ENCODE assay signal across 18 mouse cellular contexts in the genomic region with DNA sequence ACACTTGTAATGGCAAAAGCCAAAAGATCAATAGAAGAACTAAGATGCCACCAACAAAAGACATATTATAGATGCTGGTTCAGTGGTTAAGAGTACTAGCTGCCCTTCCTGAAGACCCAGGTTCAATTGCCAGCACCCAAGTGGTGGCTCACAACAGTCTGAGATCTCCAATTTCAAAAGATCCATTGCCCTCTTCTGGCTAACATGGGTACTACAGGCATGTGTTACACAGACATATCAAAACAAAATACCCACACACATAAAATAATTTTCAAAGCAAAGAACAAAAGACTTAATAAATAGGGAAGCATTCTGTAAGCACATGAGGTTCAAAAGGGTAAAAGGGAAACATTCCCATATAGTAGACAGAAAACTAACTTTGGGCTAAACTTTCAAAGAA. TPM values are rescaled to one million over a fixed set of nuclear protein-coding genes. Genes with fewer than 3 reads are reported as not detected.
DNase-seq lines count a peak whose midpoint lies in the region; ATAC-seq and TF ChIP-seq lines count a peak whose summit lies in the region.
"Had no signal": no experiment of that assay in that cellular context is flagged by ENCODE, and none has a peak within 500 bp of the region (broad histone marks: within the 10 kb centered on the region; RNA-seq: fewer than 3 reads in every experiment).

No protein-coding gene starts in this region.

- no peaks in the 10 kb centered on the region for H3K36me3 ChIP-seq in liver, embryonic 14.5 days (replicated peaks; ENCODE audit: control insufficient read depth, insufficient read depth, low read depth)
- H3K36me3 ChIP-seq in forebrain, embryonic 13.5 days (ENCODE audit: poor library complexity, severe bottlenecking): no peaks in the 10 kb centered on the region
- H3K36me3 ChIP-seq: hindbrain, embryonic 15.5 days; liver, embryonic 13.5 days; midbrain, embryonic 10.5 days had no signal

- POLR2A ChIA-PET in Patski (lab: Charles Lee): no interaction called here

- no peak overlapping the region for H3K27ac ChIP-seq in gastrocnemius, adult 2 months
- no peak overlapping the region for H3K27ac ChIP-seq in liver, embryonic 14.5 days
- no peak overlapping the region for H3K27ac ChIP-seq in forebrain, embryonic 13.5 days
- H3K27ac ChIP-seq: hindbrain, embryonic 15.5 days; liver, embryonic 13.5 days; midbrain, embryonic 10.5 days had no signal

- ATAC-seq in liver, embryonic 14.5 days (ENCODE audit: insufficient read depth): no peak
- ATAC-seq in Patski: no peak
- no peak for ATAC-seq in forebrain, embryonic 13.5 days

- no peaks in the 10 kb centered on the region for H3K4me1 ChIP-seq in liver, embryonic 14.5 days (replicated peaks; ENCODE audit: control insufficient read depth in 2 of 2, insufficient read depth in 2 of 2, low read length in 1 of 2)
- H3K4me1 ChIP-seq in forebrain, embryonic 13.5 days: no peaks in the 10 kb centered on the region
- H3K4me1 ChIP-seq: heart, embryonic 12.5 days; hindbrain, embryonic 15.5 days; liver, embryonic 13.5 days; midbrain, embryonic 10.5 days had no signal

- intact Hi-C loops in gastrocnemius, adult 2 months (cut with DNase I): no loop called here

- peak; percentile 35; the same call in 1 of the 2 replicates for TF ChIP-seq CTCF in gastrocnemius, adult 2 months (IDR thresholded peaks at IDR 0.05)
- TF ChIP-seq CTCF in liver, embryonic 14.5 days (IDR thresholded peaks at IDR 0.05; ENCODE audit: low read depth): peak; percentile 38
- TF ChIP-seq CTCF in Patski (IDR thresholded peaks at IDR 0.05): peak; percentile 55

- CTCF ChIA-PET in Patski (lab: Charles Lee): no interaction called here

- H3K4me2 ChIP-seq in liver, embryonic 14.5 days (ENCODE audit: low read depth): no peak overlapping the region
- H3K4me2 ChIP-seq in forebrain, embryonic 13.5 days: no peak overlapping the region
- H3K4me2 ChIP-seq: heart, embryonic 12.5 days; hindbrain, embryonic 15.5 days; liver, embryonic 13.5 days had no signal

- no peak overlapping the region for H3K9ac ChIP-seq in liver, embryonic 14.5 days (replicated peaks)
- H3K9ac ChIP-seq in forebrain, embryonic 13.5 days: no peak overlapping the region
- H3K9ac ChIP-seq: heart, embryonic 12.5 days; hindbrain, embryonic 15.5 days; liver, embryonic 13.5 days had no signal

- no peak for DNase-seq in gastrocnemius, adult 2 months
- no peak for DNase-seq in gastrocnemius, postnatal 4 days (ENCODE audit: low spot score in 2 of 2)
- DNase-seq in liver, embryonic 14.5 days (ENCODE audit: low read depth in 3 of 3, low spot score in 3 of 3): no peak
- DNase-seq in liver: no peak
- peak; percentile 4 for DNase-seq in 416B (ENCODE audit: low read depth)
- DNase-seq in Patski (ENCODE audit: low read depth, low spot score): no peak
- no peak for DNase-seq in natural killer cell, adult 2 months (ENCODE audit: low spot score in 2 of 2)
- DNase-seq: cerebellum, postnatal 10 days; gastrocnemius, postnatal 25 days; kidney, adult 9 months; kidney, postnatal 4 days; liver, embryonic 13.5 days; lung, postnatal 14 days had no signal

- no peaks in the 10 kb centered on the region for H3K9me3 ChIP-seq in liver, embryonic 14.5 days (ENCODE audit: control insufficient read depth, low read length)
- H3K9me3 ChIP-seq in forebrain, embryonic 13.5 days (replicated peaks): no peaks in the 10 kb centered on the region
- H3K9me3 ChIP-seq: heart, embryonic 12.5 days; hindbrain, embryonic 15.5 days; liver, embryonic 13.5 days; midbrain, embryonic 10.5 days had no signal

- no peaks in the 10 kb centered on the region for H3K27me3 ChIP-seq in liver, embryonic 14.5 days (ENCODE audit: control insufficient read depth, insufficient read depth, low read length)
- peaks cover 37% of the 10 kb centered on the region for H3K27me3 ChIP-seq in Patski
- H3K27me3 ChIP-seq in forebrain, embryonic 13.5 days: no peaks in the 10 kb centered on the region
- H3K27me3 ChIP-seq: heart, embryonic 12.5 days; hindbrain, embryonic 15.5 days; liver, embryonic 13.5 days had no signal

- TF ChIP-seq EP300 in liver, embryonic 14.5 days (IDR thresholded peaks at IDR 0.05; ENCODE audit: low read depth): no peak

- no peak overlapping the region for H3K4me3 ChIP-seq in gastrocnemius, adult 2 months
- H3K4me3 ChIP-seq in liver, embryonic 14.5 days (ENCODE audit: insufficient read depth in 1 of 2, low read depth in 2 of 2, low read length in 2 of 2): no peak overlapping the region
- no peak overlapping the region for H3K4me3 ChIP-seq in forebrain, embryonic 13.5 days
- H3K4me3 ChIP-seq: heart, embryonic 12.5 days; hindbrain, embryonic 15.5 days; liver, embryonic 13.5 days; midbrain, embryonic 10.5 days had no signal

- in situ Hi-C loops in Patski (cut with MboI; ENCODE audit: low pct_unique_long_range_greater_than_20kb): no loop called here

RNA-seq across cellular contexts. Expression of a gene that starts 26.1 kb away (rescaled TPM):
- total RNA-seq in gastrocnemius, adult 2 months (2021): 1 to 10 TPM; 4.9 to 7.6 TPM
- 100 to 1,000 TPM; 327 to 347 TPM for total RNA-seq in gastrocnemius, postnatal 4 days (2021)
- 135 and 181 TPM in 2 replicates for polyA plus RNA-seq in liver, embryonic 14.5 days (2012; rRNA removed)
- polyA plus RNA-seq in liver, embryonic 14.5 days (2014; fragmentation: Nextera tagmentation; extraction: Ambion mirVana): 240 and 249 TPM in 2 replicates
- polyA plus RNA-seq in Patski (2021): 8.0 TPM
- polyA plus RNA-seq in forebrain, embryonic 13.5 days (2015; fragmentation: Nextera tagmentation; extraction: Ambion mirVana): 33.5 and 34.9 TPM in 2 replicates
- polyA plus RNA-seq: C2C12 had no signal
